Mouse (Mus musculus) hematopoietic stem cell, adult 5-6 weeks (primary cell): ENCODE data around the gene Bfar. TPM values are rescaled to one million over a fixed set of nuclear protein-coding genes. Genes with fewer than 3 reads are reported as not detected.

Experiments used
- ATAC-seq, 2 experiments: fragments of 125-278 bp in 1 of 2; replicated peaks in 1 of 2; 2 replicates each; pipeline ENCODE4 v1.8.0; 2016 to 2017; ENCODE audit warnings: inconsistent platforms in 2 of 2, mild to moderate bottlenecking in 2 of 2, moderate number of reproducible peaks in 2 of 2, low read depth in 1 of 2, moderate TSS enrichment in 1 of 2; ENCODE audit not compliant: low FRiP score in 2 of 2, poor library complexity in 2 of 2, severe bottlenecking in 2 of 2, insufficient read depth in 1 of 2, low TSS enrichment in 1 of 2
- total RNA-seq: library from RNA; stranded (forward); fragments of 172-1452, 232-1000 nt; gene quantifications from 2 replicates; pipeline ENCODE4 v1.2.3, GENCODE M21; 2017

The Bfar gene
- total RNA-seq, 1 experiment from 2014 or later = 83.0 TPM

DNA sequence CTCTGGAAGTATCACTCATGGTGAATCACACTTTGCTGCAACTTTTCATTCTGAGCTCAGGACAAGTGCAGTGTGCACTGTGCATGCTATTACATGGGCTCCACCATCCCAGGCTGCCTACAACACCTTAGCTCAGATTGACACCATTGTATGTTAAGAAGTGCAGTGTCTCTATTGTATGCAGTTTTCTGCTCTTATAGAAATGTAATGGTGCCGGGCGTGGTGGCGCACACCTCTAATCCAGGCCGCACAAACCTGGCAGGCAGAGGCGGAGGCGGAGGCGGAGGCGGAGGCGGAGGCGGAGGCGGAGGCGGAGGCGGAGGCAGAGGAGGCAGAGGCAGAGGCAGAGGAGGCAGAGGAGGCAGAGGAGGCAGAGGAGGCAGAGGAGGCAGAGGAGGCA is 79.0 kb downstream of the Bfar start:
- no peak for ATAC-seq

Other genes starting within 250 kb of the Bfar start
- gene Parn, start 3.7 kb upstream of the Bfar start, total RNA-seq = 57.7 and 84.7 TPM in 2 replicates
- gene 3110001I22Rik, start 71 bp downstream of the Bfar start, total RNA-seq = 13.5 and 18.8 TPM in 2 replicates
- not detected in 2 replicates for gene Pla2g10, start 59.1 kb downstream of the Bfar start, total RNA-seq
- 43.6 and 54.5 TPM in 2 replicates for gene Rrn3, start 108.8 kb downstream of the Bfar start, total RNA-seq
- gene Ntan1, start 147.0 kb downstream of the Bfar start, total RNA-seq = 69.9 and 82.7 TPM in 2 replicates
- gene Pdxdc1, start 231.3 kb downstream of the Bfar start, total RNA-seq = 103 and 109 TPM in 2 replicates
- 0.10 and 1.8 TPM in 2 replicates for gene Mpv17l, start 231.3 kb downstream of the Bfar start, total RNA-seq